Mouse (Mus musculus) bone marrow macrophage, adult 2 months (primary cell): ENCODE measurements at regions not wholly inside any gene's neighbourhood (a gene's known extent, or its start where the extent isn't known, plus 50 kb on each side); places are given as distances from the start of the nearest gene placed in this dataset.

Source experiments
- H3K27ac ChIP-seq: 2 replicates; pipeline ENCODE4 v1.5.1; 2012; ENCODE audit warnings: low read depth, low read length; ENCODE audit not compliant: insufficient read depth
- H3K4me1 ChIP-seq: 2 replicates; pipeline ENCODE4 v1.6.1; 2012; ENCODE audit warnings: low read length; ENCODE audit not compliant: control insufficient read depth, insufficient read depth
- H3K4me3 ChIP-seq: 2 replicates; pipeline ENCODE4 v1.5.1; 2012; ENCODE audit warnings: mild to moderate bottlenecking, low read length, moderate library complexity; ENCODE audit not compliant: insufficient read depth
- CTCF ChIP-seq: IDR thresholded peaks from 2 replicates; pipeline ENCODE4 v1.5.1; 2012; ENCODE audit warnings: low read depth, mild to moderate bottlenecking, low read length, moderate library complexity
- POLR2A ChIP-seq: IDR thresholded peaks from 2 replicates; pipeline ENCODE4 v1.6.1; 2012; ENCODE audit warnings: mild to moderate bottlenecking, low read depth, low read length, borderline replicate concordance

DNA sequence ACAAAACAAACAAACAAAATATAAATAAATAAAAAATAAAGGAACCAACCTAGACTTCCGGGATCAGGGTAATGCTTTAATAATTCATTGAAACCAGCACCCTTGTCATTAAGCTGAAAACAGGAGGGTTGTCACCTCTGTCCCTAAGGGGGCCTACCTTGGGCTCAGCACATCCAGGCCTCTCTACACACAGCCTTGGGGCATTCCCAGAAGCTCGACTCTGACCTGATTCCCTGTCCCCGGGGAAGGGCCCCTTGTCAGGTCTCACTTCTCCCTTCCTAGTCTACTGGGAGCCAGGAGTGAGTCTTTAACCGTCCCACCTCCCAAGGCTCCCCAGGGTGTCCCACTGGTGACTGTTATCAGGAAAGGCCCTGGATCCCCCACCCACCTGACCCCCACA is 95.2 kb upstream of the Fyn start:
- H3K4me3 ChIP-seq, result no peak overlapping the region
- peaks cover 21% of the 10 kb centered on the region for H3K4me1 ChIP-seq
- no peak overlapping the region for H3K27ac ChIP-seq
- TF ChIP-seq CTCF (no peak), POLR2A (no peak)

DNA sequence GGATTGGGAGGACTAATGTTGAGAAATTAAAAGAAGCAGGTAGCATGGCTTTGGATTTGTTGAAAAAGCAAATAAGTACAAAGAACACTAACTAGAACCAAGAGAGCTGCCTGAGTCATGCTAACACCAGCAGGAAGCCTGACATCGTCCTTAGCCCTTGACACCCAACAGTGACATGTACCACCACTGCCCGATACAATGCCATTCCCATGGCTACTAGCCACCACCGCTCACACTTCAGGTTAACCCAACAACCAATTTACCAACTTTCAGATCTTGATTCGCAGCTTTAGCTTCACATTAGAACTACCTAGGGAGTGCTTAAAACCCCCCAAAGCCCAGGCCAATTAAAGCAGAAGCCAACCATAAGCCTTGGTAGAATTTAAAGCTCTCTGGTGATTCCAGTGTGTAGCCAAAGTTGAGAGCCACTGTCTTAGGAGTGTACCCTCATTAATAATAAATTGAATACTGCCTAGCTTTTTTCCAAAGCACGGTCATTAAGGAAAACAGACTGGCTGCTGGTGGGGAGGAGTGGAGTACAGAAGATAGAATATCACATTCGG is 96.2 kb upstream of the Fyn start:
- H3K4me1 ChIP-seq, result peaks cover 26% of the 10 kb centered on the region
- no peak for TF ChIP-seq CTCF
- no peak for TF ChIP-seq POLR2A
- no peak overlapping the region for H3K4me3 ChIP-seq
- no peak overlapping the region for H3K27ac ChIP-seq

- no peak for TF ChIP-seq POLR2A
- TF ChIP-seq CTCF, result no peak
- Histone ChIP-seq H3K27ac (no peak overlapping the region), H3K4me1 (peaks cover 37% of the 10 kb centered on the region), H3K4me3 (no peak overlapping the region)
Observed at GRCm38 (mm10) chr10:39270406-39270805, 98.2 kb upstream of the Fyn start.

DNA sequence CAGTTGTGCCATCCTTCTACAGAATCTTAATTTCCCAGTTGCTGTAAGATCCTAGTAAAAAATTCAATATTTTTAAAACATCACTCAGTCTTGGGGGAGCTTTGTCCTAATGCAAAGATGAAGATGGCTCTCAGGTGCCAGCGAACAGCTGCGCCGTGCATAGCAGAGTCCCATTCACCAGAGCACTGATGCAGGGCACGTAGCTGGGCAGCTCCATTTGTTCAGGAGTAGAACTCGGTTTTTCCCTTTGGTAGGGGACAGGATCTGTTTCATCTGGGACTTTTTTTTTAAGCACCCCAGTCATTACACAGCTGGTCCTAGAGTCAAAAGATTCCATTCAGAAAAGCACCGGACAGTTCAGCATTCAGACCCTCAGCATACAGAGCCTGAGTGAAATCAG is 101.4 kb upstream of the Fyn start:
- TF ChIP-seq CTCF (no peak), POLR2A (no peak)

DNA sequence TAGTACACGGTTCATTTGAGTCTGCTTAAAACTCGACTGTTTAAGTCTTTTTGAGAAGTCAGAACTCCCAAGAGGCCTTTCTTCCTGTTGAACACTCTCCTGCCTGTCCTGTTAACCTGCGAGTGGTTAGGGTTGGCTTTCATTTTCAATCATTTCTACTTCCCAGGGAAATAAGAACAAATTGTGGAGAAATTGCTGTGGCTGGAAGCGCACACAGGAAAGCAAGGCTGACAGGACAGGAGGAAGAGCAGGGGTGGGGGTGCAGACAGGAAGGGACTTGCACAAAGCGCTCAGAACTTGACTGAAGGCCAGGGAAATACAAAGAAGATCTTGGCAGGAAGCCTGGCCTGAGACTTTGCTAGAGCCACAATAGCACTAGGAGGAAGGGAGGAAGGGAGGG is 102.2 kb upstream of the Fyn start:
- peak overlapping the region; percentile 85 for H3K27ac ChIP-seq
- TF ChIP-seq CTCF, result no peak
- TF ChIP-seq POLR2A, result no peak
- H3K4me3 ChIP-seq, result peak overlapping the region; percentile 47
- peaks cover 56% of the 10 kb centered on the region for H3K4me1 ChIP-seq

More for the DNA sequence above, 101.4 kb upstream of the Fyn start:
- Histone ChIP-seq H3K27ac (peak overlapping the region; percentile 82), H3K4me3 (no peak overlapping the region), H3K4me1 (peaks cover 50% of the 10 kb centered on the region)

DNA sequence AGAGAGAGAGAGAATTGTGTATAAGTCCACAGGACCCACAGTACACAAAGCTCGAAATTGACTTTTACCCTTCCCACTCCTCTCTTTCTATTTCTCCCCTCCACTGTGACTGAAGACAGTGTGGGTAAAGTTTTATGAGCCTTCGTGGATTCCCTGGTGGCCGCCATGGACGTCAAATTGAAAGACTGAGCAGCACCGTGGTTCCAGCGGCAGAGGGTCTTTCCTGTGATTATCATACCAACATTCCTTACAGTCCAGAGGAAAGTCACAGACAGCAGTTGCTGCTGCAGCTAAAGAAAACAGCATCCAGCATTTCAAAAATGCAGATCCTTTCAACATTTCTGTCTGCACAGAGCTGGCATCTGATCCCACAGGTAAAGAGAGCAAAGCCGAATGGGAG is 98.9 kb upstream of the Ccn6 start:
- TF ChIP-seq CTCF (no peak), POLR2A (no peak)
- H3K4me3 ChIP-seq, result no peak overlapping the region
- no peak overlapping the region for H3K27ac ChIP-seq
- H3K4me1 ChIP-seq, result peaks cover 64% of the 10 kb centered on the region

DNA sequence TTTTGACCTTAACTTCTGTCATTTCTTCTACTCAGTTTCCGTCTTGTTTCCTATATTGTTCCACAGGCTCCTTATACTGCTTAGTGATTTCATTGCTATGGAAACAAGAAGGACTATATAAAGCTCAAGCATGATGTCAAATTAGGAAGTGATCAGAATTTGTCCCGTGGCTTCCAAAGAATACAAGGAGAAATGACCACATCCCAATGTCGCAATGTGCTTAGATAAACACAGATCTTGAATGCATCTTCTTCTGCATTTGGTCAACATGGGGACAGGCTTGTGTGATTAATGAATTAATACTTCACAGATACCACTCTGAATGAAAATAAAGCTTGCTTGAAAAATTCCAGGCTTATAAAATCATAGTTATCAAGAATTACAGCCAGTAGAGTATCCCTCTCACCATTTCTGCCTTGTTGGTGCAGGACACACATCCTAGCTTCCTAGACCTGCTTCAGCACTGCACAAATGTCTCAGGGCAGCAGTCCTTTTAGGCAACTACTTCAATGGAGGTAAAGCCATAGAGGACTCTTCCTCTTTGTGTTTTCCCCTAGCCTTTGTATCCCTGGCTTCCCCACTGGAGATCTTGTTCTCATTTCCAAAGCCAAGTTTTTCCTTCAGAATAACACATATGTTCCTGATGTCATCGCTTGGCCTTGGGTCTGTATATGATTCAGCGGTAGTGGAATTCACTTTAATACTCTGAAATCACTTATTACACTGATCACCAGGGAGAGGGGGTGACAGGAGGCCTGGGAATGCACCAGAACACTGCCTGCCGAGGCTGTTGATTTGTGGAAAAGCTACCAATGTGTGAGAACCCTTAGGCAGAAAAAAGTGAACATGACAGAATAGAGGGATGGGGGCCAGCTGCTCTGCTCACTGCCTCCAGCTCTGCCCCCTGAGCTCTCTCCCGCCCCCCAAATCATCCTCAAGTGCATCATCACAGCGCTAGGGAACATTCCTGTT is 97.9 kb upstream of the Ccn6 start:
- peak overlapping the region; percentile 77 for H3K27ac ChIP-seq
- H3K4me3 ChIP-seq, result no peak overlapping the region
- H3K4me1 ChIP-seq, result peaks cover 66% of the 10 kb centered on the region
- TF ChIP-seq CTCF, result no peak
- TF ChIP-seq POLR2A, result no peak

- Histone ChIP-seq H3K4me1 (peaks cover 56% of the 10 kb centered on the region), H3K4me3 (no peak overlapping the region), H3K27ac (no peak overlapping the region)
- TF ChIP-seq POLR2A (no peak), CTCF (no peak)
Observed at GRCm38 (mm10) chr10:39260061-39260460, 96.5 kb upstream of the Ccn6 start.

- Histone ChIP-seq H3K27ac (peak overlapping the region; percentile 31; the same call in 1 of the 2 replicates), H3K4me1 (peaks cover 45% of the 10 kb centered on the region), H3K4me3 (no peak overlapping the region)
- TF ChIP-seq POLR2A, result no peak
- TF ChIP-seq CTCF, result no peak
Observed at GRCm38 (mm10) chr10:39257371-39258154, 94.0 kb upstream of the Ccn6 start.
